Comparison of ENCODE assay signal across 9 mouse cellular contexts in the genomic region with DNA sequence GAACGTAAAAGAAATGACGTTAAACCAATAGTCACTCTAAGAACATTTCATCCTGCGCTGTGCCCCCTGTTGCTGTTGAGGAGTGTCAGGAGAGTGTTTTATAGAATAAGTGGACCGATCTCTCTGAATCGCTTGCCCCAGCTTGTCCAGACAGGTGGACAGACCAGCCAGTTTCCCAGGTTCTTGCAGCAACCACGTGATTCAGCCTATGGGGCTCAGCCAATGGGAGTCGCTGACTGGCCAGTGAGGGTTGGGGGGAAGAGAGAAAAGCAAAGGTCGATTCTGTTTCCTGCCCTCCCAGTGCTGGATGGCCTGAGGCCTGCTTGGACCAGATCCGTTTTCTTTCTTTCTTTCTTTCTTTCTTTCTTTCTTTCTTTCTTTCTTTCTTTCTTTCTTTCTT. TPM values are rescaled to one million over a fixed set of nuclear protein-coding genes. Genes with fewer than 3 reads are reported as not detected.
DNase-seq lines count a peak whose midpoint lies in the region; ATAC-seq and TF ChIP-seq lines count a peak whose summit lies in the region.
"Had no signal": no experiment of that assay in that cellular context is flagged by ENCODE, and none has a peak within 500 bp of the region (broad histone marks: within the 10 kb centered on the region; RNA-seq: fewer than 3 reads in every experiment).

No protein-coding gene starts in this region.

- no peak overlapping the region for H3K4me2 ChIP-seq in kidney, embryonic 15.5 days
- H3K4me2 ChIP-seq in embryonic facial prominence, embryonic 11.5 days (ENCODE audit: low read depth, low read length) = no peak overlapping the region
- 0 out of 2 replicates have a peak overlapping the region, but pooled peaks have one; percentile 30 for H3K4me2 ChIP-seq in embryonic facial prominence, embryonic 14.5 days (ENCODE audit: low read depth, low read length)
- no peak overlapping the region for H3K4me2 ChIP-seq in liver, postnatal 0 days (ENCODE audit: low read depth, low read length)

- no peaks in the 10 kb centered on the region for H3K27me3 ChIP-seq in kidney, embryonic 15.5 days
- H3K27me3 ChIP-seq in embryonic facial prominence, embryonic 11.5 days (ENCODE audit: control insufficient read depth, insufficient read depth, low read length) = no peaks in the 10 kb centered on the region
- no peaks in the 10 kb centered on the region for H3K27me3 ChIP-seq in embryonic facial prominence, embryonic 14.5 days (replicated peaks; ENCODE audit: control insufficient read depth, insufficient read depth, low read length)
- no peaks in the 10 kb centered on the region for H3K27me3 ChIP-seq in liver, postnatal 0 days (ENCODE audit: insufficient read depth, low read length)

- H3K4me1 ChIP-seq in kidney, embryonic 15.5 days = peaks cover 50% of the 10 kb centered on the region
- H3K4me1 ChIP-seq in embryonic facial prominence, embryonic 11.5 days (ENCODE audit: control insufficient read depth, insufficient read depth, low read length) = peaks cover 10% of the 10 kb centered on the region
- peaks cover 56% of the 10 kb centered on the region for H3K4me1 ChIP-seq in embryonic facial prominence, embryonic 14.5 days (ENCODE audit: control insufficient read depth, insufficient read depth, low read length)
- H3K4me1 ChIP-seq in liver, postnatal 0 days (ENCODE audit: insufficient read depth) = peaks cover 7% of the 10 kb centered on the region

- 71% methylated on average over 9 of the region's 9 CpGs for WGBS in kidney, embryonic 15.5 days
- WGBS in embryonic facial prominence, embryonic 11.5 days = 56% methylated on average over 9 of the region's 9 CpGs
- 56% methylated on average over 9 of the region's 9 CpGs for WGBS in embryonic facial prominence, embryonic 14.5 days
- WGBS in liver, postnatal 0 days (ENCODE audit: insufficient replicate concordance) = 60% methylated on average over 9 of the region's 9 CpGs

- no peak overlapping the region for H3K4me3 ChIP-seq in kidney, embryonic 15.5 days (replicated peaks)
- H3K4me3 ChIP-seq in embryonic facial prominence, embryonic 11.5 days (ENCODE audit: low read depth, low read length) = no peak overlapping the region
- no peak overlapping the region for H3K4me3 ChIP-seq in embryonic facial prominence, embryonic 14.5 days (ENCODE audit: low read depth, low read length)
- no peak overlapping the region for H3K4me3 ChIP-seq in liver, postnatal 0 days (ENCODE audit: low read depth, low read length)

- peak; percentile 35 for DNase-seq in kidney, adult 11 months
- DNase-seq in embryonic facial prominence, embryonic 11.5 days (ENCODE audit: low spot score) = peak; percentile 53
- DNase-seq in embryonic facial prominence, embryonic 14.5 days (ENCODE audit: low spot score) = peak; percentile 24
- DNase-seq in liver, postnatal 0 days = no peak
- DNase-seq in left cerebral cortex, adult 18-20 months (ENCODE audit: low spot score in 2 of 2) = no peak
- no peak for DNase-seq in spleen, adult 18-20 months
- DNase-seq: cerebellum, postnatal 25 days; gastrocnemius, postnatal 10 days had no signal

- ATAC-seq in kidney, embryonic 15.5 days (replicated peaks; ENCODE audit: low FRiP score) = no peak
- no peak for ATAC-seq in embryonic facial prominence, embryonic 11.5 days (replicated peaks; ENCODE audit: insufficient number of reproducible peaks, low FRiP score, low TSS enrichment, low read depth)
- ATAC-seq in embryonic facial prominence, embryonic 14.5 days (ENCODE audit: low read depth) = no peak
- peak; percentile 51; the same call in 1 of the 2 replicates for ATAC-seq in liver, postnatal 0 days

- H3K27ac ChIP-seq in kidney, embryonic 15.5 days = no peak overlapping the region
- peak overlapping the region; percentile 43 for H3K27ac ChIP-seq in embryonic facial prominence, embryonic 11.5 days (replicated peaks; ENCODE audit: low read depth, low read length)
- H3K27ac ChIP-seq in embryonic facial prominence, embryonic 14.5 days (replicated peaks; ENCODE audit: low read depth, low read length) = peak overlapping the region; percentile 71; the same call in 1 of the 2 replicates
- no peak overlapping the region for H3K27ac ChIP-seq in liver, postnatal 0 days (ENCODE audit: low read depth)

- TF ChIP-seq EP300 in liver, postnatal 0 days (IDR thresholded peaks at IDR 0.05; ENCODE audit: low read depth) = no peak

- no peak for TF ChIP-seq CTCF in liver, postnatal 0 days (IDR thresholded peaks at IDR 0.05; ENCODE audit: low read depth)

- H3K9ac ChIP-seq in kidney, embryonic 15.5 days = no peak overlapping the region
- no peak overlapping the region for H3K9ac ChIP-seq in embryonic facial prominence, embryonic 11.5 days (replicated peaks; ENCODE audit: low read length)
- H3K9ac ChIP-seq in embryonic facial prominence, embryonic 14.5 days (ENCODE audit: low read depth, low read length) = no peak overlapping the region
- no peak overlapping the region for H3K9ac ChIP-seq in liver, postnatal 0 days (replicated peaks)

- no peaks in the 10 kb centered on the region for H3K9me3 ChIP-seq in kidney, embryonic 15.5 days (replicated peaks)
- H3K9me3 ChIP-seq in embryonic facial prominence, embryonic 11.5 days (replicated peaks; ENCODE audit: control insufficient read depth, low read length) = no peaks in the 10 kb centered on the region
- no peaks in the 10 kb centered on the region for H3K9me3 ChIP-seq in embryonic facial prominence, embryonic 14.5 days (ENCODE audit: control insufficient read depth, low read length)
- H3K9me3 ChIP-seq in liver, postnatal 0 days (ENCODE audit: low read length) = no peaks in the 10 kb centered on the region

- no peaks in the 10 kb centered on the region for H3K36me3 ChIP-seq in kidney, embryonic 15.5 days
- no peaks in the 10 kb centered on the region for H3K36me3 ChIP-seq in embryonic facial prominence, embryonic 11.5 days (replicated peaks; ENCODE audit: control insufficient read depth, insufficient read depth, low read depth, low read length)
- H3K36me3 ChIP-seq in embryonic facial prominence, embryonic 14.5 days (ENCODE audit: control insufficient read depth, insufficient read depth, low read length) = no peaks in the 10 kb centered on the region
- no peaks in the 10 kb centered on the region for H3K36me3 ChIP-seq in liver, postnatal 0 days (replicated peaks; ENCODE audit: insufficient read depth, low read length)

RNA-seq across cellular contexts. Expression of gene Rasl11b, which starts 23.3 kb away (rescaled TPM):
- polyA plus RNA-seq in kidney, embryonic 15.5 days (2015; fragmentation: Nextera tagmentation; extraction: Ambion mirVana) = 60.3 and 63.1 TPM in 2 replicates
- 82.8 and 83.8 TPM in 2 replicates for polyA plus RNA-seq in embryonic facial prominence, embryonic 11.5 days (2014; fragmentation: Nextera tagmentation; extraction: Ambion mirVana)
- polyA plus RNA-seq in embryonic facial prominence, embryonic 14.5 days (2014; fragmentation: Nextera tagmentation; extraction: Ambion mirVana) = 62.9 and 75.4 TPM in 2 replicates
- 9.4 and 9.6 TPM in 2 replicates for polyA plus RNA-seq in liver, postnatal 0 days (2015; fragmentation: Nextera tagmentation; extraction: Ambion mirVana)
- total RNA-seq in left cerebral cortex, adult 18-20 months (2021) = 10 to 100 TPM; 73.7 to 85.4 TPM

Comparison
In these comparisons a context has a peak if more than half of its experiments do, and no peak if none do; other contexts are left out.
1. DNase-seq: peak in kidney, adult 11 months (single experiment), embryonic facial prominence, embryonic 11.5 days (single experiment) and embryonic facial prominence, embryonic 14.5 days (single experiment); none in liver, postnatal 0 days (single experiment), left cerebral cortex, adult 18-20 months (0 of 2) and spleen, adult 18-20 months (0 of 2).
2. H3K27ac ChIP-seq: peak in embryonic facial prominence, embryonic 11.5 days (single experiment) and embryonic facial prominence, embryonic 14.5 days (single experiment); none in kidney, embryonic 15.5 days (single experiment) and liver, postnatal 0 days (single experiment).